Mouse (Mus musculus): Measurements from ENCODE around the gene Gck.
"Not testable (repeated sequence)": the region's sequence is repeated elsewhere in the genome, so short reads cannot be mapped to it uniquely, and the experiment has no call there.

Gene Gck

DNA sequence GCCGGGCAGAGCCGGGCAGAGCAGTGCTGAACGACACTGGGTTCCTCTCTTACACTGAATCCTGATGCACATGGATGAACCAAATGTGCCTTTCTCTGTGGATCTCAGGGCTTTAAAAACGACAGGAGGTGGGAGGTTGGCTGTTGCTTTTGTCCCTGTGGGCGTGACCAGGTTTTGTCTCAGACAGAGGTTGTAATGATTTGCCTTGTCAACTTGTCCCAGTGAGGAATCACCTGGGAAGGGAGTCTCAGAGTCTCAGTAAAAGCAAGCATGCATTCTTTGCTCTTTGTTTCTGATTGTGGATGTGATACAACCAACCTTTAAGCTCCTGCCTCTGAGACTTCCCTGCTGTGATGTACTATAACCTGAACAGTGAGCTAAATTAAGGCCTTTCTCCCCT, 42.8 kb downstream of the Gck start:
- no peak for DNase-seq

DNA sequence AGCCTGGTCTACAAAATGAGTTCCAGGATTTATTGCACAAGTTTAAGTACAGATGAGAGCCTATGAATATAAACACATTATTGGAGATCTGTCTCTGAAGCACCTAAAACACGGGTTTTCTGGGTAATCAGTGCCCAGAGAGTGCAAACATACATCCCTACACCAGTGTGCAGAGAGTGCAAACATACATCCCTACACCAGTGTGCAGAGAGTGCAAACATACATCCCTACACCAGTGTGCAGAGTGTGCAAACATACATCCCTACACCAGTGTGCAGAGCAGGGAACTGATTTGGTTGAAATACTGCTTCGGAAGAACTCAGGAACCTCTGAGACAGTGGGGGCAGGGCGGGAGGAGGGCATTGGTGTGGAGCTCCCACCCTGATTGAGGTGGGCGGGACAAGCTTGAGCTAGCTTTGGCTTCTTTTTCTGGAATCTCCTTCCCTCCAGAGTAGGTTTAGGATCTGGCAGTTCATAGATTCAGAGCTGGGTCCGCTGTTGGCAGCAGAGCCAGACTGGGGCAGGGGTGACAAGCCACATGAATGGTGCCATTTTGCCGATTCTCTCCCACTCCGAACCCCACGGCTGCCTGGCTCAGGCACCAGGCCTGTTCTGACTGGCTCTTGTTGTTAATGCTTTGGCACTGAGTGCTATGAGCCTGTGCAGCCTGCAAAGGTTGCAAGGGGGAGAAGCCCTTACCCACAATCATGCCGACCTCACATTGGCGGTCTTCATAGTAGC, 43.9 kb downstream of the Gck start:
- no peak for DNase-seq

DNA sequence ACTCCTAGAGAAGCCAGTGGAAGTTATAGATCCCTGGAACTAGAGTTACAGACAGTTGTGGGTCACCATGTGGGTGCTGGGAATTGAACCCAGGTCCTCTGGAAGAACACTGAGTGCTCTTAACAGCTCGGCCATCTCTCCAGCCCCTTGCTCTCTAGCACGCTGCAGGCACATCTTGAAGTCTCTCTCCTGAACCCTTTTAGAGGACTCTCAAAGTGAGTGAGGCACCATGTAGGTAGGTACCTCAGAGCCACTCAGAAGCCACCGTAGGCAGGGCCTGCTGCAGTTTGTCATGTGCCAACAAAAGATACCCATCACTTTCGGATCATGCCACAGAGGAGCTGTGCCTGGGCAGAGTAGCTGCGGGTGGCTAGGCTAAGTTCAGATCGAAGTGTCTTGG, 45.0 kb downstream of the Gck start:
- no peak for DNase-seq

DNA sequence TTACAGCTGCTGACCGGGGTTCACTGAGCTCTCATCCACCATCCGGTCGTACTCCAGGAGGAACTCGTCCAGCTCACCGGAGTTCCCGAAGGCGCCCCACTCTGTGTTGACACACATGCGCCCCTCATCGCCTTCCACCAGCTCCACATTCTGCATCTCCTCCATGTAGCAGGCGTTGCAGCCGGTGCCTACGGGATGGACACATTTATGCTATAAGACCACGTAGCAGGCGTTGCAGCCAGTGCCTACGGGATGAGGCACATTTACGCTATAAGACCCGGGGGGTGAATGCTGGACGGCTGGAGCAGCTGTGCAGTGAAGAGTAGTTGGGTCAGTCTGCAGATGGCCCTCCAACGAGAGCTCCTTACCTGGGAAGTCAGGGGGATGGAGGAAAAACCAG, 45.5 kb downstream of the Gck start:
- DNase-seq = no peak

DNA sequence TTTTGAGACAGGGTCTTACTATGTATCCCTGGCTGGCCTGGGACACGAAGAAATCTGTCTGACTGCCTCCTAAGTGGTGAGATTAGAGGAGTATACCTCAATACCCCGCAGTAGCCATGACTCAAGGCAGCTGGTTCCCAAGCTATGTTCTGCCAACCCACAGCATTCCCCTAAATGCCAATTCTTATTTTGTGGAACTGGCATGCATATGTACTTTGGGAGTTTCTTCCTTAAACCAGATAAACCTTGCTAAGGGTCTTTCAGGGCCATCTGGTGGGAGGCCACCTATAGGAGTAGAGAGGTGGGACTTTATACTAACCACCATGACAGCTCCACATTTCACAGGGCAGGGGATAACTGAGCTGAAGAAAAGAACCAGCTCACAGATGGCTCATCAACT, 46.0 kb downstream of the Gck start:
- no peak for DNase-seq

DNA sequence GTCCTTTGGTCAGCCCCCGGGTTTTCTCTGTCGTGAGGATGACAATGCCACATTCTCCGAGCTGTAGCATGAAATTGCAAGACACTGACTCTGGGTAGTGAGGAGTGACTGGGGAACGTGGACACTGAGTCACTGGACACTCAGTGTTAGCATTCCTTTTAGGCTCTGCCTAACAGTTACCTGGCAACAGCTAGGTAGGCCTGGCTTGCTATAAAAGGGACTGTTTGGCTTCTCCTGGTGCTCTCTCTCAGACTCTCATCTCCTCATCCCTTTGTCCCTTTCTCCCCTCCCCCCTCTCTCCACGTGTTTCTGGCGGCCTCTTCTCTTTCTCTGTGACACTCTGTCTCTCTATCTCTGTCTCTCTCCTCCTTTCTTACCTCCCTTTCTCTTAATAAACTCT, 47.5 kb downstream of the Gck start:
- DNase-seq = no peak

DNA sequence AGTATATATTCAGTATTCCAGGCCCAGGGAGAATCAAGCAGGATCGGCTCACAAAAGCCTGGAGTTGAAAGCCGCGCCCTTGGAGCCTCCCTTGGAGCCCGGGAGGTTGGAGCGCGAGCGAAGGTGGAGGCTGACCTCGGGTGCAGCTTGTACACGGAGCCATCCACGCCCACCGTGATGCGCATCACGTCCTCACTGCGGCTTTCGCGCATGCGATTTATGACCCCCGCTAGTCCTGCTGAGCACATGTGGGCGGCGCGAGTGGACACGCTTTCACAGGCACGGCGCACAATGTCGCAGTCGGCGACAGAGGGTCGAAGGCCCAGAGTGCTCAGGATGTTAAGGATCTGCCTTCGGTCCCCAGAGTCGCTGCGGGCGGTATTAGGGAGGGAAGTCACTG, 47.9 kb downstream of the Gck start:
- peak; percentile 66 for DNase-seq

DNA sequence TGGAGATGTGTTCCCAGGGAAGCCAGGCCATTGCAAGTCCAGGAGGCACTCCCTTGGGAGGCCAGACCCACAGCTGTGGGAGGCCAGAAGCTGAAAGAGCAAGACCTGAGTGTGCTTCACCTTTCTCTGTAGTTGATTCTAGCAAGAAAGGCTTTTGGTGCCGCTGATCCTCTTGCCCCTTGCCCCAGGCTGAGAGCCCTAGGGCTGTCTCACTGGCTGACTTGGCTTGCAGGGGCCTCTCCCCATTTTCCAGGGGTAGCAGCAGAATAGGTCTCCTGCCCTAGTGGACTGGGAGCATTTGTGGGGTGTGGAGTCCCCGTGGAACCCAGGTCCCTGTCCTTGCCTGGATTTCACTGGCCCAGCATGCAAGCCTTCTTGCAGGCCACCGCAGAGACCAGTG, 48.6 kb downstream of the Gck start:
- no peak for DNase-seq

DNA sequence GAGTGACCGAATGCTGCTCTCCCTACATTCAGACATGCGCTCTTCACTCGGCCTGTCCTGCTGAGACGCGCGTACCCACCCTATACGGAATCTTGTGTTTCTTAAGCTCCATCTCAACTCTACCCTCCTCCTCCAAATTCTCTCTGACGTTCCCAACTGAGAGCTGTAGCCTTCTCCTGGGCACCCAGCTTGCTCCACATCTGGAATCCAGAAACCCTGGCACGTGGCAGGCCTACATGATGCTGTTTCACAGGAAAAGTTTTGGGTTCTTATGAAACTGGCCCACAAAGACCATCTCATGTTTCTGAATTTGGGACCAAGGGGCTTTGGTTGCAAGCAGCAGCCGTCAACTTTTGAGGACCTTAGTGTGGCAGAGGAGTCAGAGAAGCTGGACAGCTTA, 50.6 kb downstream of the Gck start:
- DNase-seq = no peak

DNA sequence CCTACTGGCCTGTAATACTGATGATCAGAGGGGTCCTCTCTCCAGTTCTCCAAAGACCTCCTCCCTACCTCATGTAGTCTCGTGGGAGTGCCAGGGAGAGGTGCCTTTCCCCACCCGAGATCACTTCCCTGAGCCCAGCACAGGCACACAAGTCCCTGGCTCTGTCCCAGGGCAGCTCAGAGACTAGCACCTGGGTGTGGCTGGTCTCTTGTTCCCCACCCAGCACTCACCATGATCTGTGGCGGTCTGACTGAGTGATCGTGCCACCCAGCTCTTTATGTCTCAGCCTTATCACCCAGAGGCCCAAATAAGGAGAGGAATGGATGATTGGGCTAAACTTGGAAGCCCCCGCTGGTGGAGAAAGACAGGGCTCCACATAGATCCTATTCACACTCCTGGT, 51.4 kb downstream of the Gck start, which contains the start of gene Myl7:
Gene Myl7 (minus strand): TSS at position 252 of the 400 bp plus-strand sequence.
- no peak for DNase-seq

DNA sequence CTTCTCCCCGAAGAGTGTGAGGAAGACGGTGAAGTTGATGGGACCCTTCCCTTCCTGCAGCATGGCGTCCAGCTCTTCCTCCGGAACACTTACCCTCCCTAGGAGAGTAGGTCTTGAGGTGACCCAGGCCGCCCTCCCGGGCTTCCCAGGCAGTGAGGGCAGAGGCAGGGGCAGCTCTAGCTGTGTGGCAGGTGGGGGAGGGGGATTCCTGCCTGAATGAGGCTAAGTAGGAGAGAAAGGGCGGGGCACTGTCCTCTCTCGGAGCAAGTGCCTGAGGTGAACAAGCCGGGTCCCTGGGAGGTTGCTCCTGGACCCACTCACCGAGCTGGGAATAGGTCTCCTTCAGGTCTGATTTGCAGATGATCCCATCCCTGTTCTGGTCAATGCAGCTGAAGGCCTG, 52.0 kb downstream of the Gck start:
- no peak for DNase-seq

DNA sequence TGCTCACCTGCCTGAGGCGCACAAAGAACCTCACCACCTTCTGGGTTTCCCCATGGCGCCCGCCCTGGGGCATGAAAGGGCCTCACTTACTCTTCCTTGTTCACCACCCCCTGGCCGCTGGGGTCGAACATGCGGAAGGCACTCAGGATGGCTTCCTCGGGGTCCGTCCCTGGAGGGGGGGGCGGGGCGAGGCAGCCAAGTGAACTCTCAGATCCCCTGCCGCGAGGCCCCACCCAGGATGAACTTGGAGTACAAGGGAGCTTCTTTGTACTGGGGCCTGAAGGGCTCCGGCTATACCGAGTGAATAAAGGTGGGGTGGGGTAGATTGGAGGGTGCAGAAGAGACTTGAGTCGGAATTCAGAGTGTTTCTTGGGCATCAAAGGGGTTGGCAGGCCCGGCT, 52.7 kb downstream of the Gck start:
- DNase-seq = no peak

DNA sequence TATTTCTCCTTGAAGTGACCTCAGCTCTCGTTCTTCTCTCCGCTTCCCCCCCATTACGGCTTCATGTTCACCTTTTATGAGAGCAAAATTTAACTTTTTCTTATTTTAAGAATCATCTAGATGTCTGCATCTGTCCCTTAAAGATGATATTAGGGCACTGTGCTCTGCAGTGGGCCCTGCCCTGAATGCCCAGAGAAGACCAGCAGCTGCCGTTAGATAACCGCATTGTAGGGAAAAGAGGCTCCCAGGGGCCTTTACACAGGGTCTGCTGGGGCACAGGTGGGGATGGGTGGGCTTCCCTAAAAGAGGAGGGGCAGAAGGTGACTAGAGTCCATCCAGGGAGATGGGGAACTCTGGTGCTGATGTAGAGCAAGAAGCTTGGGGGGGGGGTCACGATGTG, 56.1 kb downstream of the Gck start:
- DNase-seq = no peak

DNA sequence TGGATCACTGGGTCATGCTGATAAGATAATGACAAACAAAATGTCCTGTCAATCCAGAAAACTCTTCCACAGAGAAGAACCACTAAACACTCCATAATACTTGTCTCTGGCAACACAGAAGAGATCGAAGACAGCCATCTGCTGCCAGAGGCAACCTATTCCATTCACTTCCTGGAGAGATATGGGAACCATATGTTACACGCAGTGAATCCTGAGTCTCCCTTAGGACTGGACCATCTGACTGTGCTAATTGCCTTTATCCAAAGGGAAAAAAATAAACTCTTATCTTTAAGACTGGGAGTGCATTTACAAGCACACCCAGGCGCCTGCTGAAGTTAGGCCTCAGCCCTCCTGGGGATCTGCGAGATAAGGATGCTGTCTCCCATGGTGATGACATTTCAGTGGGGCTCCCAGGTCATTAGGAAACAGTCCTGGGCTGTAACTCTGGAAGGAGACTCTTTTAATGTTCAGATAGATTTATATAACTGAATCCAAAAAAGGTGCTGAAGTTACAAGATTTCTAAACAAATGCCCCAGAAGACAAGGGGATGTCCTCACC, 57.0 kb downstream of the Gck start:
- DNase-seq = no peak

DNA sequence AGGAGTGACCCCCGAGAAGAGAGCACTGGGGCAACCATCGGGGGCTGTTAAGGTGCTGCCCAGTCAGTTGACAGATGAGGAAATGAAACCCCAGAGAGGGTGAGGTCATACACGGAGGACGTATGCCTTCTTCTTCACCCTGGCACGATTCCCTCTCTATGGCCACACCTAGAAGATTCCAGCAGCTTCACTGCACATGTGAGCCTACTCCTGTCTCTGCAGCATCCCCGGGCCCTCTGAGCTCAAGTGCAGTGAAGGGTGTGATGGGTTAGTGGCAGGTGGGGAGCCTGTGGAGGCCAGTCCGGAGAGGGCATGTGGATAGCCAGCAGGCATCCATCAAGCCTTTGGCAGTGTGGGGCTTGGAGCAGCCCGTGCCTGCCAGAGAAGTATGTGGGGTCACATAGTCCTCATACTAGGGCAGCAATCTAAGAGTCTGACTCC, 57.7 kb downstream of the Gck start:
- DNase-seq = peak; percentile 50

DNA sequence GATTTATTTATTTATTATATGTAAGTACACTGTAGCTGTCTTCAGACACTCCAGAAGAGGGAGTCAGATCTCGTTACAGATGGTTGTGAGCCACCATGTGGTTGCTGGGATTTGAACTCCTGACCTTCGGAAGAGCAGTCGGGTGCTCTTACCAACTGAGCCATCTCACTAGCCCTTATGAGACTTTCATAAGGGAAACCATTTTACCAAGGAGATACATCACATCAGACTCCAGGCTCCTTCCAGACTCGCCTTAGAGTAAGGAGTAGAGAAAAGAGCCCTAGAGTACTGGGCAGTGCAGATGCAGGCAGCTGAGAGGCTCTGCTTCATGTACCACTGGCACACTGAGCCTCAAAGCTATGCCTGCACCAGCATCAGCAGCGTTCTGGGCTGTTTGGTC, 61.3 kb downstream of the Gck start:
- DNase-seq = not testable (repeated sequence)

DNA sequence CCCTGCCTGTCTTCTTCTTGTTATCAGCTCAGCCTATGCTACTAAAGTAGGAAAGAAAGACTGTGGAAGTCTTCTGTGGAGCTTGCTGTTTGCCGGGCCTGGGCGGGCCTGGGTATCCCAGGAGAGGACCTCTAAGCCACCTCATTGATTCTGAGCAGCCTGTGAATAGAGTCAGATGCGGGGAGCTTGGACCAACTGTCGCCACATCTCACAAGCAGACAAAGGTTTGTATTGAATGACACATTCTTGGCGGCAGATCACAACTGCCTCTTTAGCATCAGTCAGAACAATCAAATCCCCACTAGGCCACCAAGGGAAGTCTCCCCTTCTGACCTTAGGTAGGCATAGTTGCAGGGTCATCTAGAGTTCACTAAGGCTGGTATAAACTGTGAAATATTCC, 62.6 kb downstream of the Gck start:
- DNase-seq = no peak

DNA sequence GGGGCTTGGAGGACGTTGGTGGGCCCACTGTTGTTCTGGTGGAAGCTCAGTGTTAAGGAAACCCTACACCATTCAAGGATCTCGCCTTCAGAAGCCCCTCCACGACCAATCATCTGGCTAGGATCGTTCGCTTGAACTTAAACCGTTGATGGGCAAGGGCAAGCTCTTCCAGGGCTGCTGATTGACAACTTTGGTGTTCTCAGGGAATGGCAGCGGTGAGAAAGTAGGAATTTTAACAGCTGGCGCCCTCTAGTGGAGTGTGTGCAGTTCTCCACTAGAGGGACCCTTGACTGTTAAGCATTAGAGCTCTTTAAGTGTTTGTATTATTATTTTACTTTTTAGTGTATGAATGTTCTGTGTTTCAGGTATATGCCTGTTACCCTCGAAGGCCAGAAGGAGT, 63.7 kb downstream of the Gck start:
- peak; percentile 81 for DNase-seq

DNA sequence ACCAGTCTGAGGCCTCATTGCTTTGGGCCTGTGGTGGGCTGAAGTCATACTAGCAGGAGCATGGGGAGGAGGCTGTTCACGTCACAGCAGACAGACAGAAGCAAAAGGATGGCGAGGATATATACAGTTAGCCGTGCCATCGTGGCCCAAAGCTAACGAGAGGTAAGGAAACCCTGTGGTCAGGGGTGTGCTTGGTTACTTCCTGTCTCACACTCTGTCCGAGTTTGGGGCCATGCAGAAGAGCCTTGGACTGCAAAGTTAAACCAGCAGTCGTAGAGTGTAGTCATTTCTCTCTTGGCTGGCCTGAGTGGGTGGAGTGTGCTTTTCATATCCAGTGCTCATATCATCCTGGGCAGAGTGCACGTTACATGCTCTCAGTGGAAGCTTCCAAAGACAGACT, 67.4 kb downstream of the Gck start:
- no peak for DNase-seq

DNA sequence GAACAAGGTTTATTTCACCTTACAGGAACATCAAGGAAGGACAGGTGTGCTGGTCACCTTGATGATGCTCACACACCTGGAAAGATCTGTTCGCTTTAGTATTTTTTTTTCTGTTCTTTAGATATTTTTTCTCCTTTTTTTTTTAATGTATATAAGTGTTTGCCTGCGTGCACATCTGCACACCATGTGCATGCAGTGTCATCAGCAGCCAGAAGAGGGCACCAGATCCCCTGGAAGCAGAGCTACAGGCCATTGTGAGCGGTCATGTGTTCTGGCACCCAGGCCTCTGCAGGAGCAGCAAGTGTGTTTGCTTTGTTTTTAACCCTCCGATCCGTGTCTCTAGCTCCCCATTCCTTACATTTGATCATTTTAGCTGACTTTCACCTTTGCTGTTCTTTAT, 70.0 kb downstream of the Gck start:
- peak; percentile 75 for DNase-seq

DNA sequence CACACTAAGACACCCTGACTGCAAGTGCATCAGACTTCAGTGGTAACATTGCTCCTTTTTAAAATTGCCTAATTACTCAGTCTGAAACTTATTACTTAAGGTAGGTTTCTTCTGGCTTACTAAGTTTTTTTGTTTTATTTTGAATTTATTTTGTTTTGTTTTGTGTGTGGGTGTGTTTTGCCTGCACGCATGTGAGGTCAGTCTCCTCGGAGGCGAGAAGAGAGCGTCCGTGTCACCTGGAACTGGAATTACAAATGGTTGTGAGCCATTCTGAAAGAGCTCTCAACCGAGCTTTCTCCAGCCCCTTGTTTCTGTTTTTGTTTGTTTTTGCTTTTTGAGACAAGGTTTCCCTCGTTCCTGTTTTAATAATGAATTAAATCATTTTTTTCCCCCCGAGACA, 71.2 kb downstream of the Gck start:
- DNase-seq = no peak

DNA sequence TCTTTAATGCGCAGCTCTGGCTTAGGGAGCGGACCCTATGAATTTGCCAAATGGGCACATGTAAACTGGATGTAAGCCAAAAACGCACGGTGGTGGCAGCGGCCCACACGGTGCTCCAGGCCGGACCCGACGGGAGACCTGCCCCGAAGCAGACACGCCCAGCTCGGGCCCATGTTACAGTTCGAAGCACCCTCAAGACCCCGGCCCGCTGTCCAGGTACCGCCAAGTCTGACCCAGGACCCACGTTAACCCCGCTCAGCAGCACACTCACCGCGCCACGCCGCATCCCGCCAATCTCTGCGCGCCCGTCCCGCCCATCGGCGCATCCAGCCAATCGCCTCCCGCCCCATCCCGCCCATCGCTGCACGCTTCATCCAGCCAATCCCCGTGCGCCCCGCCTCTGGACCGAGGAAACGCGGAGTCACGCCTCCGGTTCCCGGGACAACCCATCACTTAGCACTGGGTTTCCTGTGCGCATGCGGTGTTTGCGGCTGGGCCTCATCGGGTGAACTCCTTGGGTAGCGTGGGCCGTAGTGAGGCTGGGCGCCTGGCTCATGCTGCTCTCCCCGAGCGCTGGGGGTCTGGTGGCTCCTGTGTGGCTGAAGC, 71.9 kb downstream of the Gck start, which contains the start of gene Pold2:
Gene Pold2 (minus strand): TSS at position 372 of the 606 bp plus-strand sequence.
- DNase-seq = peak; percentile 99

DNA sequence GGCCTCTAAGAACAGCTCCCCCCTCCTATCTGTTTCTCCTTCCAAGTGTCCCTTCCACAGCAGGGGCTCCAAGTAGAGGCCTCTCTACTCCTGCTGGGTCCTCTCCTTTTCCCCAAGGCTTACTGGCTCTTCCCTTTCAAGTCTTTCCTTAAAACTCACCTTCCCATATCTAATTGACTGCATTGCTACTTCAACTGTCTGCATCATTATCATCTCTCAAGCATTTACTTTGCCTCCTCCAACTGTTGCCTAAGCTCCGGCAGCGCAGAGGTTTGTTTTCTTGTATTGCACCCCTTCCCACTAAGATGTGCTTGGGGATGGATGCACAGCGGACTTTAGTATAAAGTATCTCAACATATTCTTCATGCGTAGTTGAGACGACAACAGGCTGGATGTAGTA, 72.5 kb downstream of the Gck start:
- no peak for DNase-seq

DNA sequence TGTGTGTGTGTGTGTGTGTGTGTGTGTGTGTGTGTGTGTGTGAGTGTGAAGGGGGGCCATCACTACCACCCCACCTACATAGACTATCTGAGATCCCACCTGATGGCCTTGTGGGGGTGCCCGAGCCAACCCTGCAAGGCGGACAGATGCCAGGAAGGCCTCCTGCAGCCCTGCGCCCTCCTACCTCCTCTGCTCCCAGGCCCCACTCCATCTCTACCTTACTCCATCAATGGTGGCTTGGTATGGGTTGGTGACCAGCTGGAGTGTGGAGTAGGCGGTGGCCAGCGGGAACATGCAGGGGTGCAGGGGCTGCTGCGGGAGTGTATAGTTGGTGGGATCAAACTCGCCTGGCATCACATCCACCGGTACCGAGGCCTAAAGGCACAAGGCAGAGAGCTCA, 76.7 kb downstream of the Gck start:
- no peak for DNase-seq

DNA sequence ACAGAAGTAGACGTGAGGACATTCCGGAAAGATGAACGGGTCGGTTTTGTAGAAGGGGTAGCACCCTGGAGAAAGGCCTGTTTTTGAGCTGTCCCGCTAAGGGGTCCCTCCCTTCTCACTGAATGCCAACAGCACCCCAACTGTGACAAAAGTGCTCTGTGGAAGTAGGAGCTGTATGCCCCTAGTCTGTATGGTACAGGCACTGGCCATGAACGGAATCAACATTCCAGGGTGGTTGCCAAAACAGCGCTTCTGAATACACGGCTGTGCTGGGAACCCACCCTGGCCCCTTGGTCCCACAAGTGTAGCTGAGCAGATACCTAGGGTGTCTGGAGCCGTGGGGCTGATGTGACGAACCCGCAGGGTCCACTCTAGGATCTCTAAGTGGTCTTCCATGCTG, 77.2 kb downstream of the Gck start:
- DNase-seq = no peak

Measured in lung, postnatal 10 days (tissue).